Mouse (Mus musculus): Measurements from ENCODE around the gene Gm38392. TPM values are rescaled to one million over a fixed set of nuclear protein-coding genes. Genes with fewer than 3 reads are reported as not detected.

Gene Gm38392
- total and polyA plus RNA-seq, 2 experiments from 2014 or later, result not detected

DNA sequence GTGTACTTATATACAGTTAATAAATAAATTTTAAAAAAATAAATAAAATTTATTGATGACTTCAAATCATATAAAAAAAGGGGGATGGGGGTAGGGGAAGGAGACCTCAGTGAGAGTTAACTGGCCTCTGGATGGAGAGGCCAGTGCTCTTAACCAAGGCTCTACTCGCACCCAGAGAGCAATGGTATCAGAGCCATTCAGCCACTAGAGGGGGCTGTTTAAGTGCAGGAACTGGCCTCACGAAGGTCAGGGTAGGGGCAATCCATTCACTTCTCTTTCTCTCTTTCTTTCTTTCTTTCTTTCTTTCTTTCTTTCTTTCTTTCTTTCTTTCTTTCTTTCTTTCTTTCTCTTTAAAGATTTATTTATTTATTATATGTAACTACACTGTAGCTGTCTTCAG lies 44.3 kb upstream of the Gm38392 start:
- WGBS, result 36% methylated on average over 2 of the region's 2 CpGs
- Histone ChIP-seq H3K9me3 (replicated peaks; ENCODE audit: control insufficient read depth, low read length) (no peaks in the 10 kb centered on the region), H3K4me3 (ENCODE audit: low read depth, low read length) (no peak overlapping the region), H3K9ac (replicated peaks; ENCODE audit: low read depth, low read length) (no peak overlapping the region), H3K4me1 (ENCODE audit: control insufficient read depth, insufficient read depth) (peaks cover 9% of the 10 kb centered on the region), H3K36me3 (replicated peaks; ENCODE audit: control insufficient read depth, insufficient read depth, low read length) (peaks cover 18% of the 10 kb centered on the region), H3K27me3 (ENCODE audit: control insufficient read depth, insufficient read depth, low read length) (no peaks in the 10 kb centered on the region), H3K4me2 (ENCODE audit: low read depth, low read length) (no peak overlapping the region), H3K27ac (ENCODE audit: low read depth) (no peak overlapping the region)
- no peak for ATAC-seq (ENCODE audit: insufficient read depth, low read depth)
- TF ChIP-seq EP300 (IDR thresholded peaks at IDR 0.05; ENCODE audit: low read depth) (no peak), CTCF (IDR thresholded peaks at IDR 0.05; ENCODE audit: low read depth) (peak; percentile 46)
- DNase-seq (ENCODE audit: low spot score), result no peak

DNA sequence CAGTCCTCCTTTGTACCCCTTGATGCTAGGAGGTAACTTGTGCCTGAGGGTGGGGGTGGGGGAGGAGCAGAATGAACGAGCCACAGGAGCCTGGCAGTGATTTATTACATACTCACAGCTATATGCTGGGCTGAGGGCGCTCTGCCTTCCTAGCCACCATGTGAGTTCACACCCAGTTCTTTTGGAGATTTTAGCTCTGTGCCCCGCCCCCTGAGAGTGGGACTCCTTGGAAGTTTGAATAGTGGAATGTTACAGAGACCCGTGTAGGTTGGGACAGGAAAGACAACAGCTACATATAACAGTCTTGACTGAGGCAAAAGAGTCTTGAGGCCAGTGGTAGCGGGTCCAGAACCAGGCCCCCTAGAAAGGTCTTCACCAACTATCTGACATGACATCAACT lies 41.9 kb upstream of the Gm38392 start:
- Histone ChIP-seq H3K9me3 (replicated peaks; ENCODE audit: control insufficient read depth, low read length) (no peaks in the 10 kb centered on the region), H3K4me1 (ENCODE audit: control insufficient read depth, insufficient read depth) (peaks cover 6% of the 10 kb centered on the region), H3K9ac (replicated peaks; ENCODE audit: low read depth, low read length) (no peak overlapping the region), H3K4me2 (ENCODE audit: low read depth, low read length) (no peak overlapping the region), H3K4me3 (ENCODE audit: low read depth, low read length) (no peak overlapping the region), H3K36me3 (replicated peaks; ENCODE audit: control insufficient read depth, insufficient read depth, low read length) (peaks cover 18% of the 10 kb centered on the region), H3K27me3 (ENCODE audit: control insufficient read depth, insufficient read depth, low read length) (no peaks in the 10 kb centered on the region), H3K27ac (ENCODE audit: low read depth) (no peak overlapping the region)
- TF ChIP-seq EP300 (IDR thresholded peaks at IDR 0.05; ENCODE audit: low read depth), result no peak
- no peak for TF ChIP-seq CTCF (IDR thresholded peaks at IDR 0.05; ENCODE audit: low read depth)
- ATAC-seq (ENCODE audit: insufficient read depth, low read depth), result no peak
- WGBS, result 80% methylated on average over 5 of the region's 5 CpGs
- DNase-seq (ENCODE audit: low spot score), result no peak

DNA sequence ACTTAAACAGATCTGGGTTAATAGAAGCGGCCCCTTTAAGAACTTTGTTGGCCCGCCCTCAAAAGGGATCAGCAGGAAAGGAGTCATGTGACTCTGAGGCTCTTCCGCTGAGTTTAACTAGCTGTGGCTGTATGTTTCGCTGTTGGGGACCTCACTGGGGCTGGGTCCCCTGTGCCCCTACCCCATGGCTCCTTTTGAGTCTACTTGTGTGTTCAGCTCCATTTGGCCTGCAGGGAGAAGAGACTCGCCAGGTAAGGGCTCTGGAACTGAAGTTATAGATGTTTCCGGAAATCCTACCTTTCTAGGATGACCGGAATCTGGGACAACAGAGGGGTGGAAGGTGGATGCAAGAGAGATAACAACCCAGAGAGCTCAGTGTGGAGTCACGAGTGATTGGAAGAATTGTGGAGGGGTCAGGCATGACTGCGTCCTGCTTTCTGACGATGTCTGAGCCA lies 38.0 kb upstream of the Gm38392 start, which contains the start of gene Glmp:
Glmp (plus strand) TSS at position 73 of the 455 bp plus-strand sequence.
- peak within 1 kb of the TSS; percentile 81 for H3K4me2 ChIP-seq (ENCODE audit: low read depth, low read length)
- no peaks in the 10 kb centered on the region for H3K27me3 ChIP-seq (ENCODE audit: control insufficient read depth, insufficient read depth, low read length)
- H3K9me3 ChIP-seq (replicated peaks; ENCODE audit: control insufficient read depth, low read length), result no peaks in the 10 kb centered on the region
- peak; percentile 76 for DNase-seq (ENCODE audit: low spot score)
- ATAC-seq (ENCODE audit: insufficient read depth, low read depth), result peak; percentile 75
- TF ChIP-seq CTCF (IDR thresholded peaks at IDR 0.05; ENCODE audit: low read depth) (no peak), EP300 (IDR thresholded peaks at IDR 0.05; ENCODE audit: low read depth) (no peak)
- H3K4me1 ChIP-seq (ENCODE audit: control insufficient read depth, insufficient read depth), result peaks cover 6% of the 10 kb centered on the region
- peak within 1 kb of the TSS; percentile 84 for H3K4me3 ChIP-seq (ENCODE audit: low read depth, low read length)
- H3K9ac ChIP-seq (replicated peaks; ENCODE audit: low read depth, low read length), result peak within 1 kb of the TSS; percentile 79
- no peak within 1 kb of the TSS for H3K27ac ChIP-seq (ENCODE audit: low read depth)
- peaks cover 47% of the 10 kb centered on the region for H3K36me3 ChIP-seq (replicated peaks; ENCODE audit: control insufficient read depth, insufficient read depth, low read length)
- WGBS, result under 1% methylated on average over 10 of the region's 10 CpGs

DNA sequence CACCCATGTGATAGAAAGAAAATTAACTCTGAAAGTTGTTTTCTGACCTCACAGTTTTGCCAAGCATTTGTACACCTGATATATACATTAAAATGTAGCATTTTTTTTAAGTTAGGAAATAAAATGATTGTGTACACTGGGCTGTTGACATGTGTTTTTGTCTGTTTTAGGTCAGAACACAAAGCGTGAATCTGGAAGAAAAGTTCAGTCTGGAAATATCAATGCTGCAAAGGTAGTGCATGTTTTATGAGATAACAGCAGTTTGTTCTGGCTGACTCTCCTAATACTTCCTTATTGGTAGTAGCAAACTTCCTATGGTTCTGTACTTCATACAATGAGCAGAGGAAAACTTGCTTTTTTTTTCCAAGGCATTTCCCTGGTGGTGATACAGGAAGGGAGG lies 12.2 kb upstream of the Gm38392 start:
- ATAC-seq (ENCODE audit: insufficient read depth, low read depth) (no peak), DNase-seq (ENCODE audit: low spot score) (no peak)
- no peaks in the 10 kb centered on the region for H3K27me3 ChIP-seq (ENCODE audit: control insufficient read depth, insufficient read depth, low read length)
- TF ChIP-seq EP300 (IDR thresholded peaks at IDR 0.05; ENCODE audit: low read depth), result no peak
- TF ChIP-seq CTCF (IDR thresholded peaks at IDR 0.05; ENCODE audit: low read depth), result no peak
- peaks cover 17% of the 10 kb centered on the region for H3K4me1 ChIP-seq (ENCODE audit: control insufficient read depth, insufficient read depth)
- H3K4me3 ChIP-seq (ENCODE audit: low read depth, low read length), result no peak overlapping the region
- H3K36me3 ChIP-seq (replicated peaks; ENCODE audit: control insufficient read depth, insufficient read depth, low read length), result peaks cover 46% of the 10 kb centered on the region
- H3K9ac ChIP-seq (replicated peaks; ENCODE audit: low read depth, low read length), result no peak overlapping the region
- H3K27ac ChIP-seq (ENCODE audit: low read depth), result no peak overlapping the region
- WGBS, result 70% methylated on average over 1 of the region's 1 CpGs
- H3K9me3 ChIP-seq (replicated peaks; ENCODE audit: control insufficient read depth, low read length), result no peaks in the 10 kb centered on the region
- H3K4me2 ChIP-seq (ENCODE audit: low read depth, low read length), result no peak overlapping the region

DNA sequence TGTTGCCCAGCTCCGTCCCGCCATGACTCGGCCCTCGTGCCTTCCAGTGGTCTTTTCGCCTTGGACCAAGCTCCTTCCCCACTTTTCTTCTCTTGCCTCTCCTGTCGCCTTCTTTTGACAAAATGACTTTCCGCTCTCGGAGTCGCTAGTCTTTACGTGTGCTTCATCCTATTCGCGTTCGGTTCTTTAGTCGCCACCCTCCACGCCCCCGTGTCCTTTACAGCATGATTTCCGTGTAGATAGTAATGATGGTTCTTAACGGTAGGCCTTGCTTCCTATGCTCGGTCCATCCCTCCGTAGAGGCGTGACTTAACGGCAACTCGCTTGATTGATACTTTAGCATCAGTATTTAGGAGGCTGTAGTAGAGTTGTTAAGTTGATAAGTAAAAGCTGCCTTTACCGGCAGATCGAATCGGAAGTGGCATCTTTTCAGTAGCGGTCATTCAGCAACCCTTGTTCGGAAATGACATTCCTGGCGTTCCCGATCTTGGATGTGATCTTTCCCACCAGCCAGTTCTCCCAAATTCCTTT lies 10.4 kb upstream of the Gm38392 start:
- TF ChIP-seq CTCF (IDR thresholded peaks at IDR 0.05; ENCODE audit: low read depth) (no peak), EP300 (IDR thresholded peaks at IDR 0.05; ENCODE audit: low read depth) (no peak)
- no peaks in the 10 kb centered on the region for H3K27me3 ChIP-seq (ENCODE audit: control insufficient read depth, insufficient read depth, low read length)
- H3K4me1 ChIP-seq (ENCODE audit: control insufficient read depth, insufficient read depth), result peaks cover 17% of the 10 kb centered on the region
- peak overlapping the region; percentile 76 for H3K4me2 ChIP-seq (ENCODE audit: low read depth, low read length)
- peak overlapping the region; percentile 78 for H3K9ac ChIP-seq (replicated peaks; ENCODE audit: low read depth, low read length)
- DNase-seq (ENCODE audit: low spot score), result no peak
- peaks cover 29% of the 10 kb centered on the region for H3K36me3 ChIP-seq (replicated peaks; ENCODE audit: control insufficient read depth, insufficient read depth, low read length)
- peak overlapping the region; percentile 95 for H3K27ac ChIP-seq (ENCODE audit: low read depth)
- no peak for ATAC-seq (ENCODE audit: insufficient read depth, low read depth)
- no peaks in the 10 kb centered on the region for H3K9me3 ChIP-seq (replicated peaks; ENCODE audit: control insufficient read depth, low read length)
- peak overlapping the region; percentile 89 for H3K4me3 ChIP-seq (ENCODE audit: low read depth, low read length)
- under 1% methylated on average over 30 of the region's 30 CpGs for WGBS

Data from heart, postnatal 0 days (tissue).